Mouse (Mus musculus): ENCODE measurements around the gene Nexn. TPM values are rescaled to one million over a fixed set of nuclear protein-coding genes. Genes with fewer than 3 reads are reported as not detected.
"Not testable (repeated sequence)": the region's sequence is repeated elsewhere in the genome, so short reads cannot be mapped to it uniquely, and the experiment has no call there.

The Nexn gene
- polyA plus RNA-seq, 1 experiment from 2014 or later, result 2.1 TPM

GRCm38 (mm10) chr3:152202942-152203341 lies 63.2 kb downstream of the Nexn start:
- no peaks in the 10 kb centered on the region for H3K9me3 ChIP-seq
- 0 out of 2 replicates have a peak, but pooled peaks cover 2% of the 10 kb centered on the region for H3K4me1 ChIP-seq (replicated peaks)
- ATAC-seq (ENCODE audit: low read depth), result no peak
- no peaks in the 10 kb centered on the region for H3K27me3 ChIP-seq
- H3K9ac ChIP-seq, result no peak overlapping the region
- no peaks in the 10 kb centered on the region for H3K36me3 ChIP-seq
- no peak overlapping the region for H3K4me3 ChIP-seq
- no peak overlapping the region for H3K27ac ChIP-seq (replicated peaks)
- H3K4me2 ChIP-seq, result no peak overlapping the region

- H3K27me3 ChIP-seq, result no peaks in the 10 kb centered on the region
- no peak overlapping the region for H3K9ac ChIP-seq
- ATAC-seq (ENCODE audit: low read depth), result no peak
- no peaks in the 10 kb centered on the region for H3K9me3 ChIP-seq
- WGBS, result 91% methylated on average over 2 of the region's 2 CpGs
- no peaks in the 10 kb centered on the region for H3K4me1 ChIP-seq (replicated peaks)
- H3K4me3 ChIP-seq, result no peak overlapping the region
- no peaks in the 10 kb centered on the region for H3K36me3 ChIP-seq
- H3K4me2 ChIP-seq, result no peak overlapping the region
- H3K27ac ChIP-seq (replicated peaks), result no peak overlapping the region
Measured at GRCm38 (mm10) chr3:152201651-152202050, 64.5 kb downstream of the Nexn start.

DNA sequence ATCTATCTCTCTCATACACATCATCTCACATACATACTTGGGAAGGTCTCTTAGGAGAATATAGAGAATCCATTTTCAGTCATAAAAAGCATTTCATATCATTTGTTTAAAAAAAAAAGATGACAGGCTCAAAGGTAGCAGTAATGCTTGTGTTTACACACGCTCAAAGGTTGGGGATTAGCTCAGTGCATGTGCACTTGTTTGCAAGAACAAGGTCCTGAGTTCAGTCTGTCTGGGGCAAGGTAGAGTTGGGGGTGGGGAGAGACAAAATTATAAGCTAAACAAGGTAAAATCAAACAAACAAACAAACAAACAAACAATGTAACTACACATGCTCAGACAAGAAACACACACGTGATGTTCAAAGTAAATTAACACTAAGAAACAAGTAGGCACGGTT lies 65.0 kb downstream of the Nexn start:
- no peaks in the 10 kb centered on the region for H3K36me3 ChIP-seq
- H3K27ac ChIP-seq (replicated peaks), result no peak overlapping the region
- H3K9me3 ChIP-seq, result no peaks in the 10 kb centered on the region
- no peak overlapping the region for H3K9ac ChIP-seq
- H3K4me1 ChIP-seq (replicated peaks), result no peaks in the 10 kb centered on the region
- no peak overlapping the region for H3K4me2 ChIP-seq
- no peak overlapping the region for H3K4me3 ChIP-seq
- 88% methylated on average over 3 of the region's 3 CpGs for WGBS
- ATAC-seq (ENCODE audit: low read depth), result no peak
- H3K27me3 ChIP-seq, result no peaks in the 10 kb centered on the region

DNA sequence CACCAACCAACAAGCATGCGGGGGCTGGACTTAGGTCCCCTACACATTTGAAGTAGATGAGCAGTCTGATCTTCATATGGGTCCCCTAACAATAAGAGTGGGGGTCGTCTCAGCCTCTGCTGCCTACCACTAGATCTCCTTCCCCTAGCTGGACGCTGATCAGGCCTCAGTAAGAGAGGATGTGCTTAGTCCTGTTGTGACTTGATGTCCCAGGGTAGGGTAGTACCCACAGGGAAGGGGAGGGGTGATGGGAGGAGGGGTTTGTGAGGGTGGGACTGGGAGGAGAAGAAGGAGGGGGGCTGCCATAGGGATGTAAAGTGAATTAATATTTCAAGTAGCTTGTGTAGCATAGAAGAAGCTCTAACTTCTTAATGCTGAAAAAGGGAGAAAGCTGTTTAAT lies 67.0 kb downstream of the Nexn start:
- no peak overlapping the region for H3K4me2 ChIP-seq
- H3K36me3 ChIP-seq, result no peaks in the 10 kb centered on the region
- H3K27me3 ChIP-seq, result no peaks in the 10 kb centered on the region
- no peak overlapping the region for H3K9ac ChIP-seq
- H3K4me1 ChIP-seq (replicated peaks), result no peaks in the 10 kb centered on the region
- no peak overlapping the region for H3K4me3 ChIP-seq
- 65% methylated on average over 3 of the region's 3 CpGs for WGBS
- ATAC-seq (ENCODE audit: low read depth), result no peak
- no peak overlapping the region for H3K27ac ChIP-seq (replicated peaks)
- H3K9me3 ChIP-seq, result no peaks in the 10 kb centered on the region

GRCm38 (mm10) chr3:152197246-152197645 lies 68.9 kb downstream of the Nexn start:
- 43% methylated on average over 2 of the region's 2 CpGs for WGBS
- H3K27me3 ChIP-seq; H3K4me2 ChIP-seq; H3K36me3 ChIP-seq; H3K9me3 ChIP-seq; ATAC-seq (ENCODE audit: low read depth); H3K4me1 ChIP-seq (replicated peaks); H3K27ac ChIP-seq (replicated peaks); H3K9ac ChIP-seq; H3K4me3 ChIP-seq: not testable (repeated sequence)

GRCm38 (mm10) chr3:152193635-152194097 lies 72.5 kb downstream of the Nexn start:
- Histone ChIP-seq H3K4me1 (replicated peaks) (peaks cover 32% of the 10 kb centered on the region), H3K9me3 (no peaks in the 10 kb centered on the region), H3K4me3 (peak overlapping the region; percentile 46), H3K36me3 (no peaks in the 10 kb centered on the region), H3K9ac (peak overlapping the region; percentile 74), H3K4me2 (peak overlapping the region; percentile 59), H3K27me3 (no peaks in the 10 kb centered on the region), H3K27ac (replicated peaks) (peak overlapping the region; percentile 82)
- 1% methylated on average over 17 of the region's 17 CpGs for WGBS
- ATAC-seq (ENCODE audit: low read depth), result peak; percentile 98

GRCm38 (mm10) chr3:152193177-152193576 lies 73.0 kb downstream of the Nexn start:
- H3K4me2 ChIP-seq, result peak overlapping the region; percentile 59
- H3K4me1 ChIP-seq (replicated peaks), result peaks cover 33% of the 10 kb centered on the region
- no peak for ATAC-seq (ENCODE audit: low read depth)
- H3K36me3 ChIP-seq, result no peaks in the 10 kb centered on the region
- peak overlapping the region; percentile 82 for H3K27ac ChIP-seq (replicated peaks)
- H3K4me3 ChIP-seq, result peak overlapping the region; percentile 46
- peak overlapping the region; percentile 74 for H3K9ac ChIP-seq
- 20% methylated on average over 7 of the region's 7 CpGs for WGBS
- no peaks in the 10 kb centered on the region for H3K9me3 ChIP-seq
- no peaks in the 10 kb centered on the region for H3K27me3 ChIP-seq

- H3K4me3 ChIP-seq, result peak overlapping the region; percentile 46
- H3K9ac ChIP-seq, result peak overlapping the region; percentile 60
- H3K4me2 ChIP-seq, result peak overlapping the region; percentile 65
- H3K36me3 ChIP-seq, result no peaks in the 10 kb centered on the region
- peaks cover 33% of the 10 kb centered on the region for H3K4me1 ChIP-seq (replicated peaks)
- H3K27me3 ChIP-seq, result no peaks in the 10 kb centered on the region
- ATAC-seq (ENCODE audit: low read depth), result no peak
- H3K27ac ChIP-seq (replicated peaks), result peak overlapping the region; percentile 46
- H3K9me3 ChIP-seq, result no peaks in the 10 kb centered on the region
- WGBS, result 36% methylated on average over 10 of the region's 11 CpGs
Measured at GRCm38 (mm10) chr3:152192238-152192931, 73.8 kb downstream of the Nexn start.

DNA sequence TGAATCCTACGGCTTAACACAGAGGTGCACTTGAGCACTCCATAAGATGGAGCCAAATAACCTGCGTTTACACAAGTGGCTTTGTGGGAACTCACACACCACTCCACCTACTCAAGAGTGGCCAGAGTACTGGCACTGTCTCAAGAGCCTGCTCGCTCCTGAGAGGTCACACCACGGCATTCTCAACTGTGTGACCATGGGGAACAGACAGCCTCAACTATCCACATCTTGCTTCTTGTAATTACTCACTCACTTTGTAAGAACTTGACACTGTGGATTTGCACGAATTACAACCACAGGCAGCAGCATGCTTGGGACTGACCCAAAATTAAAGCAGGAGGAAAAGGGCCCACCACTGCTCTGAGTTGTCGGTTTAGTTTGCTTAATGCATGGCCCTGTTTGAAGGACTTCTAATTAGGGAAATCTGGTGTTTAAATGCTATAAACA lies 74.3 kb downstream of the Nexn start:
- H3K4me2 ChIP-seq, result peak overlapping the region; percentile 65
- peak overlapping the region; percentile 60 for H3K9ac ChIP-seq
- peak overlapping the region; percentile 46 for H3K4me3 ChIP-seq
- ATAC-seq (ENCODE audit: low read depth), result peak; percentile 30; the same call in 1 of the 2 replicates
- peak overlapping the region; percentile 46 for H3K27ac ChIP-seq (replicated peaks)
- H3K4me1 ChIP-seq (replicated peaks), result peaks cover 33% of the 10 kb centered on the region
- no peaks in the 10 kb centered on the region for H3K36me3 ChIP-seq
- H3K27me3 ChIP-seq, result no peaks in the 10 kb centered on the region
- WGBS, result 32% methylated on average over 6 of the region's 6 CpGs
- H3K9me3 ChIP-seq, result no peaks in the 10 kb centered on the region

DNA sequence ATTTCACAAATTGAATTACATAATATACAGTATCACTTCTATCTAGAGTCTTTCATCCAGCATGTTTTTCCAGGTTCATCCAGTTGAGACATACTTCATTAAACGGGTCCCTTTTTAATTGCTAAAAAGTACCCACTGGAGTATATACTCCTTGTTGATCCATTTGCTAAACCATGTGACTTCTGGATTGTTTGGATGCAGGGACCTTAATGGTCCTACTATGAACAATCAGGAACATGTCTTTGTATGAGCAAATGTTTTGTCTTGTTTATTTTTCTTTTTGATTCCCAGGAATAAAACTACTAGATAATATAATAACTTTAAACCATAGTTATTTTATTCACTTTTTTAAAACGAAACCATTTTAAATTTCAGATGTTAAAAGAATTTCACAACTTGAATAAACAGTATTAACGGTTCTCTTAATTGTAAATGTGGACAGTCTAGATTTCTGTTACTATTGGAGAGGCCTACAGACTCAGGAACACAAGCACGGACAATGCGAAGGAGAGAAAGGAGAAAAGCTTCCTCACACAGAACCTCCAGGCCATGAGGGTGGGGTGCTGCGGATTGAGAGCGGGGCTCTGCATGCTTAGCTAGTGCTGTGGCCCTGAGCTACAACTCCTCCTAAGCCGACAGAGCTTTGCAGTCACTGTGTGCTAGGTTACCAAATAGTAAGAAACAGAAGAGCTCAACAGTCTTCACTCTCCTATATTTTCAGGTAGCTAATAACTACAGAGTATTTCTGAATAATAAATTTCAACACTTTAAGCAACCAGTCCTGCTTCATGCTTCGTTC lies 75.3 kb downstream of the Nexn start:
- Histone ChIP-seq H3K9ac (peak overlapping the region; percentile 46; the same call in 1 of the 2 replicates), H3K27ac (replicated peaks) (no peak overlapping the region), H3K36me3 (peaks cover 4% of the 10 kb centered on the region), H3K4me2 (peak overlapping the region; percentile 65), H3K4me1 (replicated peaks) (peaks cover 33% of the 10 kb centered on the region), H3K27me3 (no peaks in the 10 kb centered on the region), H3K4me3 (peak overlapping the region; percentile 17; the same call in 1 of the 2 replicates), H3K9me3 (no peaks in the 10 kb centered on the region)
- WGBS, result 82% methylated on average over 9 of the region's 9 CpGs
- no peak for ATAC-seq (ENCODE audit: low read depth)

DNA sequence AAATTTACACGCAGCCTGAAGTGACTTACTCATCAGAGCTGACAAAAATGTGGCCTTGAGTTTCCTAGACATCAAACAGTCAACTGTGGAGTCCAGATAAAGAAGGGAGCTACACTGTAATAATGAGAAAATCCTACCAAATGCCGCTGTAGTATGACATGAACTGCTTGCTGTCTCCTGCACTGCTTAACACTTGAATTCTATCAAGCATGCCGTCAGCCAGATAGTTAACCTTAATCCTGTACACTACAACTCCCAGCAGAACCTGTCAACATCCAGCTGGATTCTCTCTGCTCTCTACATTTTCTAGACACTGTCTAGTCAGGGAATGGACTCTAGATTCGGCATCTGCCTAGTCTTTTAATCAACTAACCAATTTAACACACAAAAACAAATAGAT lies 76.8 kb downstream of the Nexn start:
- H3K36me3 ChIP-seq, result peaks cover 18% of the 10 kb centered on the region
- 78% methylated on average over 4 of the region's 4 CpGs for WGBS
- no peak overlapping the region for H3K4me3 ChIP-seq
- no peak overlapping the region for H3K4me2 ChIP-seq
- no peak overlapping the region for H3K9ac ChIP-seq
- H3K4me1 ChIP-seq (replicated peaks), result peaks cover 33% of the 10 kb centered on the region
- no peaks in the 10 kb centered on the region for H3K27me3 ChIP-seq
- no peak overlapping the region for H3K27ac ChIP-seq (replicated peaks)
- ATAC-seq (ENCODE audit: low read depth), result no peak
- no peaks in the 10 kb centered on the region for H3K9me3 ChIP-seq

Measured in neural tube, embryonic 13.5 days (tissue).